Mouse (Mus musculus): ENCODE data around the gene Slc17a7.

- TF ChIP-seq MAX (IDR thresholded peaks at IDR 0.05; ENCODE audit: low read depth): no peak
- no peak for TF ChIP-seq MYOD1 (IDR thresholded peaks at IDR 0.05; ENCODE audit: control insufficient read depth in 1 of 3, insufficient read length in 2 of 3, low read depth in 2 of 3)
- TF ChIP-seq POLR2A (IDR thresholded peaks at IDR 0.05; ENCODE audit: insufficient read length, low read depth): no peak
- TF ChIP-seq POLR2AphosphoS2 (IDR thresholded peaks at IDR 0.05; ENCODE audit: insufficient read length, low read depth): no peak
- TF ChIP-seq TCF12 (IDR thresholded peaks at IDR 0.05; ENCODE audit: insufficient read depth, poor library complexity, severe bottlenecking): no peak
- no peak for TF ChIP-seq CEBPB (IDR thresholded peaks at IDR 0.05; ENCODE audit: insufficient read depth, poor library complexity, severe bottlenecking)
- TF ChIP-seq USF1 (IDR thresholded peaks at IDR 0.05; ENCODE audit: low read depth): no peak
- TF ChIP-seq MYOG (IDR thresholded peaks at IDR 0.05; ENCODE audit: control insufficient read depth in 1 of 3, insufficient read depth in 1 of 3, insufficient read length in 2 of 3, low read depth in 2 of 3): no peak
- TF ChIP-seq TCF3 (IDR thresholded peaks at IDR 0.05; ENCODE audit: insufficient read length, low read depth): no peak
Measured at GRCm38 (mm10) chr7:45151303-45151702, 12.4 kb upstream of the Slc17a7 start.

Data from myocyte (in vitro differentiated cells).